Mouse (Mus musculus): ENCODE measurements at regions not wholly inside any gene's neighbourhood (a gene's known extent, or its start where the extent isn't known, plus 50 kb on each side); places are given as distances from the start of the nearest gene placed in this dataset.
"Not testable (repeated sequence)": the region's sequence is repeated elsewhere in the genome, so short reads cannot be mapped to it uniquely, and the experiment has no call there.

DNA sequence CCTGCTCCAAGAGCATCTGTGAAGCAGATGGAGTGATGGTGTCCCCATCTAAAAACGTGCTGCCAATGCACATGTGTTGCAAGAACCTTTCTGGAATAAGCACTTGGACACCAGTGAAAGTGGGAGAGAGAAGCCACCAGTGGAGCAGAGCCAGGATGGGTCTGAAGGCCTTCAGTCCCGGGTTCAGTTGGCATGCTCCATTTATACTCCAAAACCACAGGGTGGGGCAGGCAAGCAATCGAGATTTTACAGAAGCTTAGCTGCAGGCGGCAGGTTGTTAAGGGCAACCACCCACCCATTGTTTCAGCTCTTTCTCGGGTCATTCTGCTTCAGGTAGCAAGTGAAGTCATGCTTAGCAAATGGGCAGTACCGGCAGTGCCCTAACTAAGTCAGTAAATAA is 51.8 kb upstream of the Sv2b start:
- DNase-seq: no peak

DNA sequence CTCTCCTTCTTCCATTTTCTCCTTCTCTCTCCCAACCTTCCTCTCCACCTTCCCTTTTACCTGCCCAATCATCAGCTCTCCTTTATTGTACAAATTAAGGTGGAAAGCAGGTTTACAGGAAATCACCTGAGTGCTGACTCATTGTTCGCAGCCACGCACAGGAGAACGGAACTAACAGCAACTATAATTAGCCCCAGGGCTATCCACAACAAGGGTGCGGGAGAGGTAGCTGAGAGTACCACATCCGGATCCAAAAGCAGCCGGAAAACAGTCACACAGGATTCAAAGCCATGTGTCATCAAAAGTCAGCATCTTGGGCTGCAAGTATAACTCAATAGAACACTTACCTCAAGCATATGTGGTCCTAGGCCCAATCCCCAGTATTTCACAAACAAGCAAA is 53.5 kb upstream of the Sv2b start:
- no peak for DNase-seq

DNA sequence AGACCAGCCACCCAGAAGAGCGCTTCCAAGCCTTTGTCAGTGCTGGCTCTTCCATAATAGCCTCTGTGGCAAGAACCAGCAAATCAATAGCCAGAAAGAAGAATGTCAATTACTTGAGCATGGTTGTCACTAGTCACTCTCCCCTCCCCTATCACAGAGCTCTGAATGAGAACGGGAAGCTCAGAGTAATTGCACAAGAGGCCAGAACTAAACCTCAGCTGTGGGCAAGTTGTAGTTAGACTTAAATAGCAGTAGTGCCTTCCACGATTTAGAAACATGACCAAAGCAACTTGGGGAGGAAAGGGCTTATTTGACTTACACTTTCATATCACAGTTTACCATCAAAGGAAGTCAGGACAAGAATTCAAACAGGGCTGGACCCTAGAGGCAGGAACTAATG is 56.4 kb upstream of the Sv2b start:
- no peak for DNase-seq

DNA sequence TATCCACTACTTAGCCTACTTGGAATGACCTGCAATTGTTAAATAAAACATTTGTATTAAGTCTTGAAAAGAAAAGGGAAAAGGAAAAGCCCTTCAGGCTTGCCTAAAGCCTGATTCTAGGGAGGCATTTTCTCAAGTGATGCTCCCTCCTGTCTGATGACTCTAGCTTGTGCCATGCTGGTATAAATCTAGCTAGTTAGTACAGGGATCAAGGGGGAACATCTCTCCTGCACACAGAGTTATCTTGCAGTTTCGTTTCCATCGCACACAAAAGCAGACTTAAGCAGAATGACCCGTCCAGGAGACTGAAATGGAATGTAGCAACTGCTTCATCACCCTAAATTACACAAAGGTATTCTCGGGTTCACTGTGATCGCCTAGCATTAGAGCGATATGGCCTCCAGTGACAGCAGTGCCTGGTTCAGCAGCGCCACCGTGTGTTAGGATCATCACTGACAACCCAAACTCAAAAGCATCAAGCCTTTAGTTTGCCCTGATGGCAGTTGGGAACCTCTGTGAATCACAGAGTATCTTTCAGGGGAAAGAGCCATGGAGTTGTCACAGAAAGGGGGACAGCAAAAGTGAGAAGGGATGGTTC is 57.3 kb upstream of the Sv2b start:
- DNase-seq: peak; percentile 72

DNA sequence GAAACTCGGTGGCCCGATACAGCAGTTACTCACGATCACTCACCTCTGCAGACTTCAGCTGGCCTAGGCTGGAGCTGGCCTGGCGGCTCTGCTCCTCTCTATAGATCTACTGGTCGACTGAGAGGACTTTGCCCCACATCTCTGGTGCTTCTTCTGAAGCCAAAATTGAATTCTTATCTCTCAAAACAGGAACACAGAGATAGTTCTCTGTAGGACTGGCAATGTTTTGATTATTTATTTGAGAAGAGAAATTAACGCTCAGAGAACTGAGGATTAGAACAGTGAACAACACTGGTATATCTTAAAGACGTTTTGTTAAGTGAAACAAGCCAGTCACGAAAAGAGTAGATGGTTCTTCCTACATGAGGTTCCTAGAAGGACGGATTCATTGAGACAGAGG is 59.3 kb upstream of the Sv2b start:
- no peak for DNase-seq

DNA sequence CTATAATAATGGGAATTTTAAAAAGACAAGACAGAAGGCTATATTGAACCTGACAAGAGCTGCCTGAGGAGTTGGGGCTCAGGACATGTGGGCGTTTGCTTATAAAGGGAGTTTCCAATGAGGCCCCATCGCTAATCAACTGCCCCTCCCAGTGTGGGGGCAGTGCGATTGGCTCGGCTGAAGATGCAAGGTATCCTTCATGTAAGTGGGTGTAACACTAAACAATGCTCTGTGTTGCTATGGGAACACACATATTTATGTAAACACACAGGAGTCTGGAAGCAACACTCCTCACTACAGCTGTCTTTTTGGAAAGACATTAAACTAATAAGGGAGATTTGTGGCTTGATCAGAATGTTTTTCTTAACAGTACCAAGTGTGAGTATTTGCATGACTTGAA is 60.3 kb upstream of the Sv2b start:
- no peak for DNase-seq

DNA sequence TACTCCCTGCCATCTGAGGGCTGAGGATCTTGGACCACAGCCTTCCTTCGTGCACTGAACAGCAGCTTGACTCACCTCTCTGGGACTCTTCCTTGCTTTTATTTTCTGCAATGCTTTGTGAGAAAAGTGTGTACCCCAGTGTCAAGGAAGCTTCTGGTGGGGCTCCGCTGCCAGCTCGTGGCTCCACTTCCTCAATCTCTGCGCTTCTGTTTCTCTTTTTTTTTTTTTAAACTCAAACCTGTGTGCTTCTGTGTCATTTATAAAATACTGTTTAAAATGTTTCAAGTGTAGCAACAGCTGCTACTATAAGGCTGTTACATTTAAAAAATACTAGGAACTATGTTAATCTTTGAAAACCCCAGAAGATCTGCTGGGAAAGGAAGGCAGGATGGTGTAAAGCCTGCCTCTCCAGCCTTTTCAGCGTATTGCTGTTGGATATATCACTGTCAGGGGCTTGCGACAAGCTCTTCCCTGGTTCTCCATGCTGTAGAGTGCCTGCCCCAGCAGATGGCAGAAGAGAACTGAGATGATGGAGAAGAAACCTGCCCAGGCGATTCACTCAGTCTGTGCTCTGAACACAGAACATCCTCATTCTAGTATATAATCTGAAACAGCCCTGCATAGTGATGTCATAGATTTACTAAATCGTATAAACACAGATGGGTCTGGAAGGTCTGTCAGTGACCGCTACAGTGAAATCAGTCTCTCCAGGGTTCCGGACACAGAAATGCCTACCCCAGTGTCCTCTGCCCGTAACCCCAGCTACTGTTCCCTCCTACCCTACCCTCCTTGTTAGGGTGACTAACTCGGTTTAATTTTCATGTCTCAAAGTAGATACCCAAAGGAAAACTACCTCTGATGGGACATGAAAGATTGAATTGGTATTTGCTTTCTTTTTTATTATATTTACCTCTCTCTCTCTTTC is 61.8 kb upstream of the Sv2b start:
- DNase-seq: peak; percentile 78

DNA sequence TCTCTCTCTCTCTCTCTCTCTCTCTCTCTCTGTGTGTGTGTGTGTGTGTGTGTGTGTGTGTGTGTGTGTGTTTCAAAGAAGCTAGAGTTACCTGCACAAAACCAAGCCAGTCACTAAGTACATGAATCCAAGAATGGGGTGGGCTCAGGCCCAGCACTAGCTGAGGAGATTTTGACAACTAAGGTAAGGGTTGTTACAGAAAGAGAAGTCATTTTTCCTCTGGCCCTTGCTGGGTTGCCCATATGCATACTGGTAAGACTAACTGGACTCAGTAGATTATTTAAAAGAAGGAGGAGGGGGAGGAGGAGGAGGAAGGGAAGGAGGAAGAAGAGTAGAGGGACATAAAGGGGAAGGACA is 62.4 kb upstream of the Sv2b start:
- DNase-seq: no peak

DNA sequence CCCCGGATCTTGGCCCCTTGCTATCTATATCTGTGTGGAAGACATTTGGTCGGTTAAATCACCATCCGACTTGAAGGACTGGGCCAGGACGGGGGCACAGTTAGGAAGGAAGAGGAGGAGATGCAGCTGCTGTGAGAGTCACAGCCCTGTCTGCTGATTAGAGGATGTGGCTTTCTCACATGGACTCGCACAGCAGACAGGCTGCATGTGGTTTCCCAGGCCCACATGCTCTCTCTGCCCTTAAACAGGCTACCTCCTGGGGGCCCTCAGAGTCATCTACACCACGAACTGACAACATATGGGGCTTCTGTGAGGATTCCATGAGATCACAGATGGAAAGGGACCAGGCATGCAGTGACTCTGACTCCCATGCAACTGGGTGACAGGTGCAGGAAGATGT is 62.9 kb upstream of the Sv2b start:
- DNase-seq: peak; percentile 12

DNA sequence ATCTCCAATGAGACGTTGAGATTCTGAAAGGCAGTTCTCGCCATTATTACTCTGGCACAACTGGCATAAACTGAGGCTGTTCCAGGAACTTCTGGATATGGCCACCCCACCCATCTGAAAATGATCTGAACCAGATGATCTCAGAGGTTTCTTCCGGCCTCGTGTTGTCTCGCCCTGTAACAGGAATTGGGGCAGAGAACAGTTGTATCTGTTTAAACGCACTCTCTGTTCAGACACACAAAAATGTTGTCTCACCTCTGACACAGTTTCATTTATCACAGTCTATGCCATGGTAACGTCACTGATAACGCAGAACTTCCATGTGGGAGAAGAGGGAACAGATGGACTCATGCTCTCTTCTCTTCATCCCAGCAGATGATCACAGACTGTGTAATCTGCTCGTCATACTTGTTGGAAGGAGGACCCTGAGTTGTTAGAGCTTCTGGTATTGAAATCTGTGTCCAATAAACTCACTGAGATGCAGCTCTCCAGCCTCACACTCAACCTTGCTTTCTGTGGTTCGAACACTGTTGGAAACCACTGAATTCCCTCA is 63.9 kb upstream of the Sv2b start:
- DNase-seq: no peak

DNA sequence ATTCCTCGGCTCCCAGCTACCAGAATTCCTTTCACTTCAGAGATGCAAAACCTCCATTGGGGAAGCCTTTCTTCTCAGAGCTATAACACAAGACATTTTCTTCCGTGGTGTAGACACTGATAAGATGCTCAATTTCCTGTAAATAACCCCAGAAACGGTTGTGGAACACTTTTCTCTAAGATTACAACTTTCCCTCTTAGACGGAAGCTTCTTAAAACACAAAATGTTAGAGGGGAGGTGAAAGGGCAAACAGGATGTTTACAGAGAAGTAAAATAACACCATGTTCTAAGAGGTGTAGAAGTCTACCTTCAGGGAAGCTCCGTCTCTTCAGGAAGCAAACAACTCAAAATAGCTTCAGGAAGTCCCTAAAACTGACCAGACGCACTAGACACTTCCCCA is 65.4 kb upstream of the Sv2b start:
- DNase-seq: no peak

DNA sequence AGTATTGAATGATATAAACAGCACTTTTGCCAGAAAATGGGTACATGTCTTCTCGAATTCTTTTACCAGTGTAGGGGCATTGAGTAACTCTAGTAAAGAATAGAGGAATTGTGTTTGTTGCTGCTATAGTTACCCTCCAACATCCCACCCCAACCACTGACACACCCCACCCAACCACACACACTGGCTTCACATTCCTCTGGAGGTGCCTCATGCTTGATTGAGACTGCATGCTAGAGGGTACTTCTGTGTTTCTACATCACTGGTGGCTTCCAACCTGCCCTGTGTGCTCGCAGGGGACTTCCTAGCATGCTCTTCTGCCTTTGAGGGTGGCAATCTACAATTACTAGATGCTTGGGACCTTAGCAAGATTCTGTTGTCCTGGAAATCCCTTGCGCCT is 70.5 kb upstream of the Sv2b start:
- no peak for DNase-seq

DNA sequence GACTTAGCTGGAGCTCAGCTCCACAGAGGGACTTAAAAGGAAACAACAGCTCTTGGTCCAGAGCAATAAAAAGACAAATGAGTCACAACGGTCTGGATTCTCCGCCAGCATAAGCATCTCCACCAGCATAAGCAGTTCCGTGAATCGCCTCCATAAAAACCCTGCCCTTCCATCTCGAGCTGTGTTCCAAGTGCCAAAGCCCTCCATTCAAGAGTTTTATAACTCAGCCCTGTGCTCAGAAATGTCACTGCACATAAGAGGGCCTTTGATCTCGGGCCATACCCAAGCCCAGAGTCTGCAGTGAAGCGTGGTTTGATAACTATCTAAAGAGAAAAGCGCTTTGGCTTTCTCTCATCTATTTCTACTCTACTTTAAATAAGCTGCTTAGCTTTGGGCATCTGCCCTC is 70.8 kb upstream of the Akap13 start:
- no peak for DNase-seq

DNA sequence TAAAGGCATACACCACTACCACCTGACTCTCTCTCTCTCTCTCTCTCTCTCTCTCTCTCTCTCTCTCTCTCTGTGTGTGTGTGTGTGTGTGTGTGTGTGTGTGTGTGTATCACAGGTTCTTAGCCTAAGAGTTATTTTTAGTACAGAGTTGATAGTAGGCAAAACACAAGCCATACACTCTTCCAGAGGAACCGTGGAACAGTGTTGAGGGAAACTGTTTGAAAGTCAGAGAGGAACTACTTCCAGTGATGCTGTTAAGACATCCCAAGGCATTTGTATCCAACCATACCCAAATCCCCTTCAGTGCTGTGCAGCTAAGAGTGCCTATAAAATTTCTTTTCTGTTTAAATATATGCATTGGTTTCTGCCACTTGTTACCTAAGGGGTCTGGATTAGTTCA is 68.3 kb upstream of the Akap13 start:
- DNase-seq: no peak

DNA sequence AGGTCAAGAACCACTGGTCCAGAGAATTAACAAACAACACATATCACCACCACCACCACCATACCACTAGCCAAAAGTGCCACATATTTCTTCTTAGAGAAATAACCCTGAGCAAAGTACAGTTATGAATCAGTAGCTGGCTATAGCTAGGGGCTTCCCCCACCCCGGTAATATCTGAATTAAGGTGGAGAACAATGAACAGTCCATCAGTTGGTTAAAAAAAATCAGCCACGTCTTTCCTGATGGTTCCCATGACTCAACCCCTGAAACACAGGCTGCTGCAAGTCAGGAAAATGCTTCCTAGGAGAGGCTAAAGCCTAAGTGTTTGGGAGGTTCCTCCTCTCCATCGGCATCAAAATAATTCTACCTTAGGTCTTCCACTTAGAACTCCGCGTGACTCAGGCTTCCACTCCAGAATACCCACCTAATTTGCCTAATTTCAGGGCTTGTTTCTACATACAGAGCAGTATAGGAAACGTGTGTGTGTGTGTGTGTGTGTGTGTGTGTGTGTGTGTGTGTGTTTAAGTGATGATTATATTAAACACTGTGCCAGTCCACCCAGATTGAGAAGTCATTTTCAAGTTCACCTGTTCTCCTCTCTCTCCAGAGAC is 67.4 kb upstream of the Akap13 start:
- no peak for DNase-seq

DNA sequence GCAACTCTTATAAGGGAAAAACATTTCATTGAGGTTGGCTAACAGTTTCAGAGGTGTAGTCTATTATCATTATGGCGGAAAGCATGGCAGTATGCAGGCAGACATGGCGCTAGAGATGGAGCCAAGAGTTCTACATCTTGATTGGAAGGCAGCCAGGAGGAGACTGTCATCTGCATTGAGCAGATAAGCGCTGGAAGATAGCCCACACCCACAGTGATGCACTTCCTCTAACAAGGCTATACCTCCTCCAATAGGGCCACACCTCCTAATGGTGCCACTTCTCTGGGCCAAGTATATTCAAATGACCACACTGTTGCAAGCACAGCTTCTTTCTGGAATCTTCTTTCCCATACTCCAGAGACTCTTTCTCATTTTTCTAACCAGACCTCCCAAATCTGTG is 65.2 kb upstream of the Akap13 start:
- DNase-seq: no peak

DNA sequence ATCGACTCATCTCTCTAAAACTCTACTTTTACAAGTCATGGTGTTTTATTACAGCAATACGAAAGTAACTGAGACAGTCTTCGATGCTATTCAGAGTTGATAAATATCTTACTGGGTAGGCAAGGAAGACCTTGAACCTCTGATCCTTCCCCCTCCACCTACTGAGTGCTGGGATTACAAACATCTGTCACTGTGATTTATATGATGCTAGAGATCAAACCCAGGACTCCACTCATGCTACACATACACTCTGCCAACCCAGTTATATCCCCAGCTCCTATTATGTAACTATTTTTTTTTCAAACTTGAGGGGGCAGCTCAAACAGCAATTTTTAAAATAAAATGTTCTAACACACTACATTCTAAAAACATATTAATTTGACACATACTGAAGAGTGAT is 62.6 kb upstream of the Akap13 start:
- no peak for DNase-seq

DNA sequence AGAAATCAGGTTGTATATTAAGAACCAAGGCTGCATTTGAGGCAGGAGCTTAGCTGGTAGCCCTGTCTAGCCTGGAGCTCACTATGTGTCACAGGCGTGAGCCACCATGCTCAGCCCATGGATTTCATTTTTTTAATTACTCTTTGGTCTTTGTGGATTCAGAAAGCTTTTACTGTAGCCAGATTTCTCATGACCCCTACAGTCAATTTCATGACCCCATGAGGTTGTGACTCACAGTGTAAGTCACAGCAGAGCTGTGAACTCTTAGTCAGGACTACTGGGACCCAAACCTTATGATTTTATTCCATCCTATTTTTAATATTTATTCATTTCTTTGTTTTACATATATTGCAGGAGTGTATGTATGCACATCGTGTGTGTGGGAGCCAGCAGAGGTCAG is 61.9 kb upstream of the Akap13 start:
- no peak for DNase-seq

DNA sequence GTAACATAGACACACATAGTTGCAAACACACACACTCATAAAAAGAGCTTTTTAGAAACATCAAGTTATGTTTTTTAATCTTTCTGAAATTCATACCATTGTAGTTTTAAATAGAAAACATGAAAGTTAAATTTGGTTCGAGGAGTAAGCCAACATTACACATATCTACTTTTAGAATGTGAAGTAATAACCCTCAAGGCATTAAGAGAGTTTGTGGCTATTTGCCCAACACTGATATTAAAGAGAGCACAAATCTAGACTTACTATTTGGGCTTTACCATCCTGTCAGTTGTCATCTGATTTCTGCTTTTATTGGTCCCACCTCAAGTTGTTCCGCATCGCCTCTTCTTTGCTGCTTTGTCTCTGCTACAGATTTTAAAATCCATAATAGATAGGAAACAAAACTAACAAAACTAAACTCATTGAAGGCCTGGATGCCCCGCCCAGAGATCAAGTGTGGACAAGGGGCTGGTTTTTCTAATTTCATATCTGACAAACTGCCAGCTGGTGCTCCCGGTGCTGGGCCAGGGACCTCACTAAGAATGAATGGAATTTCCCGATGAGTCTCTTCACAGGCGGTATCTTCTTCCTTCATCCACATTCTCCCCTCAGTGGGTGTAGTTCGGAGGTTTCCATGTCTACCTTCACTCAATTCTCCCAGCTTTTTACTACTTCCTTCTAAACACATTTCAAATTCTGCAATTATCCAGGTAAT is 60.3 kb upstream of the Akap13 start:
- DNase-seq: no peak

DNA sequence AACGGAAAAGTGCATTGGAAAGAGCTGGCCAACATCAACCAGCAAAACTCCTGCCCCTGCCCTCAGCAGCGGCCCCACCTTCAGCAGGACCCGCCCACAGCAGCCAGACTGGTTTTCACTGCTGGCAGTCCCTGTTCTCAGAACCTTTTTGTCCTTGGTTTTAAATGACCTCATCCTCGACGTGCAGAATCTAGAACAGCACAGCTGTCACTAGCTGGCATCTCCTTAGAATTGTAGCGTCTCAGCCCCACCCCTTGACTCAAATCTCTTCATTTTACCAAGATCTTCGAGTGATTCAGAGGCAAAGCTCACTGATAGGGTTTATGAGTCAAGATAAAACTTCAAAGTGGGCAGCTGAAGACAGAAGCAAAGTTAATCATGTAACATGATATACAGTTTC is 57.8 kb upstream of the Akap13 start:
- DNase-seq: no peak

DNA sequence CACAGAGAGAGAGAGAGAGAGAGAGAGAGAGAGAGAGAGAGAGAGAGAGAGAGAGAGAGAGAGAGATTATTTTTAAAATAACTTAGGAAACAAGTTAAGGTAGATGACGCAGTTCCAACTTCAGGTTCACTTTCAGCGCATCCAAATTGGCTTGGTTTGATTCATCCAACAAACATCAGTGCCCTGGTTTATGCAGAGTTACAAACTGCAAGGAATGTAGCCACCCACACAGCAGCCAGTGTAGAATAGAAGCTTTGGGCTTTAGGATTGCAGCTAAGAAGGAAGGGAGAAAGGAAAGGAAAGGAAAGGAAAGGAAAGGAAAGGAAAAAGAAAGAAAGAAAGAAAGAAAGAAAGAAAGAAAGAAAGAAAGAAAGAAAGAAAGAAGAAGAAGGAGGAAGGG is 56.9 kb upstream of the Akap13 start:
- DNase-seq: not testable (repeated sequence)

DNA sequence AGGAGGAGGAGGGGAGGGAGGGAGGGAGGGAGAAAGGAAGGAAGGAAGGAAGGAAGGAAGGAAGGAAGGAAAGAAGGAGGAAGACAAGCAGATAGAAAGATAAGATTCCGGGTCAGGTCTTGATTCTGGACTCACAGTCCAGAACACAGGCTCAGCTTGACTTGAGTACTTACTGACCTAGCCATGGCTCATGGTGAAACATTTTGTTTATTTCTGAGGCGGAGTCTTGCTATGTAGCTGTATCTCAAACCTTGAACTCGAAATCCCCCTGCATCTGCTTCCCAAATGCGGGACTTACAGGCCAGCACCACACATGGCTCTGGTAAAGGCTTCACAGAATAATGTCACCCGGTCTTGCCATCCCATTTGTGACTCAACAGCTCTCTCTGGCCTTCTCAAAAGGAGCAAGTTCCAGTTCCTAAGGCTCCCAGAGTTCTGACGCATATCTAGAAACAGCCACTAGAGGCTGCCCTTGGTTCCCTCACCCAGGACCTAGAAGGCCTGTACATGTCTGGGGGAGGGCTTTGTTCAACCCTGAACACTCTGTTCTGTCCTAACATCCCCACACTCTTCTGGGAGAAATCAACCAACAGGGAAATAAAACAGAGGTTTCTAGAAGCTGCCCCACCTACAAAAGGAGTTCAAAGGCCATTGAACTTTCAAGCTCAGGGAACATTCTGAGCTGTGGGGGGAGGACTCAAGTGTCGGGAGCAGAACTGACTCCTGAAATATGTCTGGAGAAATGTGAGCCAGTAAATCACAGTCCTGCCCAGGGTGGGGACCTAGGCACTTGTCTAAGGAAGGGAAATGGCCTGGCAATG is 56.2 kb upstream of the Akap13 start:
- DNase-seq: peak; percentile 84

DNA sequence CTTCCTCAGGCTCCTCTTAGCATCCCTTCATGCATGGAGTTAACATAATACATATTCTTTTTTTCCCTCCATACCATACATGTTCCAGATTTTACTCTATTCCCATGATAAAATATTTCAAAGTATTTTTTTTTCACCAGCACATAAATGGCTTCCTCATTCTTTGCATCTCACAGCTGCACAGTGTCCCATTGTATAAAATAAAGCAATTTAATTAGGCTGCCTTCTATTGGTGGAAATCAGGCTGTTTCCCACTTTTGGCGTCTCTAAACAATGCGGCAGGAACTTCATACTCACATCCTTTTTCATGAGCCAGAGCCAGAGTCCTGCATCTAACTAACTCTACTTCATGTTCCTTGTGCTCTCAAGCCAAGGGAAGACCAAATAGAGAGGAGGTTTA is 54.9 kb upstream of the Akap13 start:
- no peak for DNase-seq
